In genomic region chr15:63652216-63652961, GRCm38 (mm10) we compare ENCODE assay signal across 8 mouse cellular contexts.
DNase-seq lines count a peak whose midpoint lies in the region; ATAC-seq and TF ChIP-seq lines count a peak whose summit lies in the region.

No protein-coding gene starts in this region.

- intact Hi-C loops in heart, adult 2 months (cut with DNase I): loop anchor here (2.0 kb wide), 1 partner anchor 1670 kb away; no protein-coding TSS in a partner anchor

- no peak overlapping the region for H3K4me2 ChIP-seq in kidney, embryonic 15.5 days
- no peak overlapping the region for H3K4me2 ChIP-seq in limb, embryonic 14.5 days (replicated peaks; ENCODE audit: low read depth, low read length, severe bottlenecking)

- no peaks in the 10 kb centered on the region for H3K36me3 ChIP-seq in embryonic facial prominence, embryonic 10.5 days (replicated peaks)
- H3K36me3 ChIP-seq in heart, adult 2 months (ENCODE audit: control insufficient read depth, insufficient read depth, low read length): no peaks in the 10 kb centered on the region
- no peaks in the 10 kb centered on the region for H3K36me3 ChIP-seq in kidney, embryonic 15.5 days
- H3K36me3 ChIP-seq in limb, embryonic 14.5 days (ENCODE audit: control insufficient read depth, insufficient read depth, low read length): no peaks in the 10 kb centered on the region
- H3K36me3 ChIP-seq in splenic B cell, adult 2 months (ENCODE audit: control insufficient read depth, insufficient read depth, low read length, poor library complexity, severe bottlenecking): no peaks in the 10 kb centered on the region

- no peak for TF ChIP-seq EP300 in heart, adult 2 months (IDR thresholded peaks at IDR 0.05; ENCODE audit: insufficient read depth, low read depth, low read length)

- H3K27ac ChIP-seq in embryonic facial prominence, embryonic 10.5 days (replicated peaks): peak overlapping the region; percentile 19; the same call in 1 of the 2 replicates
- no peak overlapping the region for H3K27ac ChIP-seq in heart, adult 2 months
- H3K27ac ChIP-seq in kidney, embryonic 15.5 days: no peak overlapping the region
- H3K27ac ChIP-seq in limb, embryonic 14.5 days (replicated peaks; ENCODE audit: low read depth, low read length): no peak overlapping the region

- ATAC-seq in kidney, embryonic 15.5 days (replicated peaks; ENCODE audit: low FRiP score): peak; percentile 46
- ATAC-seq in limb, embryonic 14.5 days (ENCODE audit: low FRiP score, low read depth): no peak

- TF ChIP-seq POLR2A in heart, adult 2 months (IDR thresholded peaks at IDR 0.05; ENCODE audit: insufficient read depth, low read depth, low read length): no peak
- TF ChIP-seq POLR2A in limb, embryonic 14.5 days (IDR thresholded peaks at IDR 0.05; ENCODE audit: borderline replicate concordance, extremely low read depth, insufficient read depth, insufficient read length): no peak

- TF ChIP-seq CTCF in heart, adult 2 months (IDR thresholded peaks at IDR 0.05): peak; percentile 89

- DNase-seq in ovary, postnatal 10 days (ENCODE audit: low spot score): peak; percentile 69
- no peak for DNase-seq in ovary, adult 18-20 months (ENCODE audit: low spot score)
- peak; percentile 85 for DNase-seq in embryonic facial prominence, embryonic 10.5 days (ENCODE audit: low spot score)
- peak; percentile 64 to 83 for DNase-seq in heart, adult 2 months
- DNase-seq in limb, embryonic 14.5 days (ENCODE audit: low spot score): peak; percentile 94
- DNase-seq in monocyte, adult 2 months (ENCODE audit: low read depth in 1 of 2, low spot score in 2 of 2): peak; percentile 40 to 72
- peak; percentile 79 for DNase-seq in splenic B cell, adult 2 months (ENCODE audit: low read depth, low spot score)

- H3K79me2 ChIP-seq in heart, adult 2 months (replicated peaks; ENCODE audit: control insufficient read depth, insufficient read depth, low read length): no peaks in the 10 kb centered on the region

- H3K9ac ChIP-seq in heart, adult 2 months (ENCODE audit: low read depth, low read length): no peak overlapping the region
- H3K9ac ChIP-seq in kidney, embryonic 15.5 days: no peak overlapping the region
- no peak overlapping the region for H3K9ac ChIP-seq in limb, embryonic 14.5 days (ENCODE audit: low read depth, low read length, severe bottlenecking)

- 39% methylated on average over 11 of the region's 11 CpGs for WGBS in embryonic facial prominence, embryonic 10.5 days
- WGBS in heart, adult 2 months: 39% methylated on average over 11 of the region's 11 CpGs
- WGBS in kidney, embryonic 15.5 days: 37% methylated on average over 11 of the region's 11 CpGs
- WGBS in limb, embryonic 14.5 days: 30% methylated on average over 11 of the region's 11 CpGs

- peaks cover 15% of the 10 kb centered on the region for H3K4me1 ChIP-seq in embryonic facial prominence, embryonic 10.5 days
- H3K4me1 ChIP-seq in heart, adult 2 months (ENCODE audit: control insufficient read depth, insufficient read depth, low read length): no peaks in the 10 kb centered on the region; the same call in 1 of the 2 replicates
- 0 out of 2 replicates have a peak, but pooled peaks cover 3% of the 10 kb centered on the region for H3K4me1 ChIP-seq in kidney, embryonic 15.5 days
- peaks cover 5% of the 10 kb centered on the region; the same call in 1 of the 2 replicates for H3K4me1 ChIP-seq in limb, embryonic 14.5 days (ENCODE audit: control insufficient read depth, insufficient read depth, low read length)

- no peak overlapping the region for H3K4me3 ChIP-seq in embryonic facial prominence, embryonic 10.5 days
- H3K4me3 ChIP-seq in heart, adult 2 months: no peak overlapping the region
- H3K4me3 ChIP-seq in kidney, embryonic 15.5 days (replicated peaks): no peak overlapping the region
- H3K4me3 ChIP-seq in limb, embryonic 14.5 days (replicated peaks; ENCODE audit: low read length): no peak overlapping the region

- H3K27me3 ChIP-seq in embryonic facial prominence, embryonic 10.5 days (replicated peaks; ENCODE audit: low read depth, poor library complexity, severe bottlenecking): no peaks in the 10 kb centered on the region
- no peaks in the 10 kb centered on the region for H3K27me3 ChIP-seq in heart, adult 2 months (ENCODE audit: control insufficient read depth, insufficient read depth, low read length)
- no peaks in the 10 kb centered on the region; the same call in 1 of the 2 replicates for H3K27me3 ChIP-seq in kidney, embryonic 15.5 days
- no peaks in the 10 kb centered on the region for H3K27me3 ChIP-seq in limb, embryonic 14.5 days (ENCODE audit: control insufficient read depth, insufficient read depth, low read length)
- H3K27me3 ChIP-seq in splenic B cell, adult 2 months (ENCODE audit: control insufficient read depth, insufficient read depth, low read length, poor library complexity, severe bottlenecking): no peaks in the 10 kb centered on the region

- H3K9me3 ChIP-seq in embryonic facial prominence, embryonic 10.5 days: no peaks in the 10 kb centered on the region
- H3K9me3 ChIP-seq in kidney, embryonic 15.5 days (replicated peaks): no peaks in the 10 kb centered on the region
- no peaks in the 10 kb centered on the region for H3K9me3 ChIP-seq in limb, embryonic 14.5 days (ENCODE audit: control insufficient read depth, low read length)
